Mouse (Mus musculus) brain, embryonic 14.5 days (tissue): ENCODE measurements at regions not wholly inside any gene's neighbourhood (a gene's known extent, or its start where the extent isn't known, plus 50 kb on each side); places are given as distances from the start of the nearest gene placed in this dataset.

ENCODE experiments used
- CTCF ChIP-seq: fragments of 200-500 bp; IDR thresholded peaks from 2 replicates; pipeline ENCODE4 v1.5.1; 2012; ENCODE audit warnings: inconsistent platforms, mild to moderate bottlenecking, moderate library complexity, borderline replicate concordance; ENCODE audit not compliant: insufficient read depth, insufficient read length; ENCODE audit errors: extremely low read depth
- POLR2A ChIP-seq: fragments of 200-500 bp; IDR thresholded peaks from 2 replicates; pipeline ENCODE4 v1.6.1; 2012; ENCODE audit warnings: mild to moderate bottlenecking, inconsistent platforms, borderline replicate concordance; ENCODE audit not compliant: poor library complexity, insufficient read depth, insufficient read length, severe bottlenecking; ENCODE audit errors: extremely low read depth

DNA sequence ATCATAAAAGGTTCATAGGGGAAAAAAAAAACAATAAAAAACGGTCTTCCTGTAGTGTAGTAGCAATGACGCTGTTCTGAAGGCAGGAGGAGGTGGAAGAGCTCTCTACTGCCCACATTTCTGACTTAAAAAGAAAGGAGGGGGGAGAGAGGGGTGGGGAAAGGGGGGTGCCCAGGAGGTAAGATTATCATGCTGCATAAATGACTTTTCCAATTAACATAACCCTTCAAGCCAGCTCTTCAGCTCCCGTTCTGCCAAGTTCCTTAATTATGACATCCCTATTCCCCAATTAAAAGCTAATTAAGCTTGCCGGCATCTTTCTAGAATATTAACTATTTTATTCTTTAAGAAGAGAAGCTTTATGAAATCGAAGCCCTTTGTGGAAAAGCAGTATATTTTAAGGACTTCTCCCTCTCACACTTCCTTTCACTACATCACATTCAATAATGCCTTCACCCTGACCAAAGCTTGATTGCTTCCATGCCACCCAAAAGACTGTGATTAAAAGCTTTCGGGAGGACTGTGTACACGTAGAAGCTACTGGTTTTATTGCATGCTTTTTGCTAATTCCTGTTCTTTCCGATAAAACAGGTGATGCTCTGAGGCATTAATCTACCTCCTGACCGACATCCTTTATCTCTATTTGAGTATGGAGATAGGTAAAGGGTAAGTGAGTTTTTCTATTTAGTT is 83.5 kb upstream of the Cop1 start:
- TF ChIP-seq CTCF (no peak), POLR2A (no peak)
